ENCODE assay signal across 8 mouse cellular contexts in genomic region chr13:3636797-3637196, GRCm38 (mm10). TPM values are rescaled to one million over a fixed set of nuclear protein-coding genes. Genes with fewer than 3 reads are reported as not detected.
A peak's percentile ranks its signal among the peaks of the same experiment; 100 is the strongest.
DNase-seq lines count a peak whose midpoint lies in the region; ATAC-seq and TF ChIP-seq lines count a peak whose summit lies in the region.

No protein-coding gene starts in this region.

- H3K9me3 ChIP-seq in hindbrain, postnatal 0 days (ENCODE audit: low read length), result no peaks in the 10 kb centered on the region
- H3K9me3 ChIP-seq in hindbrain, embryonic 14.5 days (ENCODE audit: control insufficient read depth, low read length), result no peaks in the 10 kb centered on the region
- H3K9me3 ChIP-seq in liver, embryonic 14.5 days (ENCODE audit: control insufficient read depth, low read length), result no peaks in the 10 kb centered on the region

- WGBS in hindbrain, postnatal 0 days, result 68% methylated on average over 11 of the region's 11 CpGs
- WGBS in hindbrain, embryonic 14.5 days, result 73% methylated on average over 11 of the region's 11 CpGs
- WGBS in liver, embryonic 14.5 days (ENCODE audit: insufficient replicate concordance), result 47% methylated on average over 11 of the region's 11 CpGs

- no peaks in the 10 kb centered on the region for H3K36me3 ChIP-seq in hindbrain, postnatal 0 days (ENCODE audit: insufficient read depth, low read length)
- H3K36me3 ChIP-seq in hindbrain, embryonic 14.5 days (replicated peaks; ENCODE audit: control insufficient read depth, insufficient read depth), result no peaks in the 10 kb centered on the region
- no peaks in the 10 kb centered on the region for H3K36me3 ChIP-seq in liver, embryonic 14.5 days (replicated peaks; ENCODE audit: control insufficient read depth, insufficient read depth, low read depth)

- H3K27ac ChIP-seq in hindbrain, postnatal 0 days, result no peak overlapping the region
- H3K27ac ChIP-seq in hindbrain, embryonic 14.5 days, result no peak overlapping the region
- no peak overlapping the region for H3K27ac ChIP-seq in liver, embryonic 14.5 days

- no peak overlapping the region for H3K4me3 ChIP-seq in hindbrain, postnatal 0 days (ENCODE audit: low read length)
- H3K4me3 ChIP-seq in hindbrain, embryonic 14.5 days (replicated peaks; ENCODE audit: low read length), result no peak overlapping the region
- H3K4me3 ChIP-seq in liver, embryonic 14.5 days (ENCODE audit: insufficient read depth in 1 of 2, low read depth in 2 of 2, low read length in 2 of 2), result no peak overlapping the region

- ATAC-seq in hindbrain, postnatal 0 days, result no peak
- no peak for ATAC-seq in hindbrain, embryonic 14.5 days (ENCODE audit: low FRiP score)
- ATAC-seq in common myeloid progenitor, adult 5-6 weeks (replicated peaks; ENCODE audit: low read depth, poor library complexity, severe bottlenecking), result peak; percentile 55
- no peak for ATAC-seq in liver, embryonic 14.5 days (ENCODE audit: insufficient read depth)
- ATAC-seq in erythroblast, adult 5-6 weeks (replicated peaks; ENCODE audit: low FRiP score, poor library complexity, severe bottlenecking), result no peak

- H3K27me3 ChIP-seq in hindbrain, postnatal 0 days (ENCODE audit: insufficient read depth, low read length), result no peaks in the 10 kb centered on the region
- H3K27me3 ChIP-seq in hindbrain, embryonic 14.5 days (ENCODE audit: control insufficient read depth, insufficient read depth, low read length), result peaks cover 8% of the 10 kb centered on the region; the same call in 1 of the 2 replicates
- no peaks in the 10 kb centered on the region for H3K27me3 ChIP-seq in liver, embryonic 14.5 days (ENCODE audit: control insufficient read depth, insufficient read depth, low read length)

- TF ChIP-seq EP300 in liver, embryonic 14.5 days (IDR thresholded peaks at IDR 0.05; ENCODE audit: low read depth), result no peak

- H3K9ac ChIP-seq in hindbrain, postnatal 0 days (replicated peaks; ENCODE audit: low read length), result no peak overlapping the region
- H3K9ac ChIP-seq in hindbrain, embryonic 14.5 days, result no peak overlapping the region
- no peak overlapping the region for H3K9ac ChIP-seq in liver, embryonic 14.5 days (replicated peaks)

- H3K4me2 ChIP-seq in hindbrain, postnatal 0 days (ENCODE audit: low read depth, low read length), result 0 out of 2 replicates have a peak overlapping the region, but pooled peaks have one; percentile 10
- H3K4me2 ChIP-seq in hindbrain, embryonic 14.5 days (replicated peaks), result no peak overlapping the region
- H3K4me2 ChIP-seq in liver, embryonic 14.5 days (ENCODE audit: low read depth), result peak overlapping the region; percentile 33; the same call in 1 of the 2 replicates

- no peak for DNase-seq in hindbrain, postnatal 0 days (ENCODE audit: low spot score)
- DNase-seq in hindbrain, embryonic 14.5 days (ENCODE audit: low spot score), result no peak
- DNase-seq in liver, embryonic 14.5 days (ENCODE audit: low read depth in 3 of 3, low spot score in 3 of 3), result no peak
- DNase-seq in spleen, postnatal 36 days (ENCODE audit: low spot score in 2 of 2), result peak; percentile 44 to 45
- no peak for DNase-seq in layer of hippocampus, postnatal 36 days
- DNase-seq in c-Kit-positive CD71-positive TER-119-positive erythroid progenitor cells, embryonic 14.5 days (ENCODE audit: low spot score), result no peak

- no peak for TF ChIP-seq CTCF in hindbrain, postnatal 0 days (IDR thresholded peaks at IDR 0.05; ENCODE audit: low read depth)
- no peak for TF ChIP-seq CTCF in liver, embryonic 14.5 days (IDR thresholded peaks at IDR 0.05; ENCODE audit: low read depth)

- H3K4me1 ChIP-seq in hindbrain, postnatal 0 days (ENCODE audit: insufficient read depth, low read length), result no peaks in the 10 kb centered on the region
- no peaks in the 10 kb centered on the region for H3K4me1 ChIP-seq in hindbrain, embryonic 14.5 days (replicated peaks; ENCODE audit: control insufficient read depth, insufficient read depth, low read length)
- peaks cover 0 to 8% of the 10 kb centered on the region in 2 experiments; a peak in 2 of 4 replicates for H3K4me1 ChIP-seq in liver, embryonic 14.5 days (replicated peaks; ENCODE audit: control insufficient read depth in 2 of 2, insufficient read depth in 2 of 2, low read length in 1 of 2)

RNA-seq across cellular contexts. Expression of gene Asb13, which starts 3.0 kb away (rescaled TPM):
- 16.6 and 17.3 TPM in 2 replicates for total RNA-seq in hindbrain, postnatal 0 days (2014; rRNA removed)
- polyA plus RNA-seq in hindbrain, postnatal 0 days (2015; fragmentation: Nextera tagmentation; extraction: Ambion mirVana), result 14.1 and 16.5 TPM in 2 replicates
- polyA plus RNA-seq in hindbrain, embryonic 14.5 days (2014; fragmentation: Nextera tagmentation; extraction: Ambion mirVana), result 10.0 and 12.2 TPM in 2 replicates
- 4.8 and 6.0 TPM in 2 replicates for total RNA-seq in common myeloid progenitor, adult 5-6 weeks (2017)
- 2.3 TPM in 2 replicates for polyA plus RNA-seq in liver, embryonic 14.5 days (2012; rRNA removed)
- 1.6 and 1.7 TPM in 2 replicates for polyA plus RNA-seq in liver, embryonic 14.5 days (2014; fragmentation: Nextera tagmentation; extraction: Ambion mirVana)
- total RNA-seq in layer of hippocampus, postnatal 36 days (2021), result 10 to 100 TPM; 31.5 to 34.5 TPM
- total RNA-seq in erythroblast, adult 5-6 weeks (2015; ENCODE audit: low replicate concordance), result 0.42 and 2.5 TPM in 2 replicates
- total RNA-seq in erythroblast, adult 5-6 weeks (2017; ENCODE audit: low replicate concordance), result 2.6 TPM in 1 of 2 replicates, not detected in the other

RNA-seq across cellular contexts. Expression of gene Fam208b, which starts 25.9 kb away (rescaled TPM):
- 25.4 and 36.7 TPM in 2 replicates for total RNA-seq in hindbrain, postnatal 0 days (2014; rRNA removed)
- polyA plus RNA-seq in hindbrain, postnatal 0 days (2015; fragmentation: Nextera tagmentation; extraction: Ambion mirVana), result 8.4 and 9.9 TPM in 2 replicates
- 17.2 and 22.0 TPM in 2 replicates for polyA plus RNA-seq in hindbrain, embryonic 14.5 days (2014; fragmentation: Nextera tagmentation; extraction: Ambion mirVana)
- total RNA-seq in common myeloid progenitor, adult 5-6 weeks (2017), result 46.4 and 46.9 TPM in 2 replicates
- 2.5 and 4.2 TPM in 2 replicates for polyA plus RNA-seq in liver, embryonic 14.5 days (2012; rRNA removed)
- 3.5 and 5.2 TPM in 2 replicates for polyA plus RNA-seq in liver, embryonic 14.5 days (2014; fragmentation: Nextera tagmentation; extraction: Ambion mirVana)
- total RNA-seq in layer of hippocampus, postnatal 36 days (2021), result 10 to 100 TPM; 23.0 to 29.5 TPM
- total RNA-seq in erythroblast, adult 5-6 weeks (2015; ENCODE audit: low replicate concordance), result 12.7 and 34.0 TPM in 2 replicates
- total RNA-seq in erythroblast, adult 5-6 weeks (2017; ENCODE audit: low replicate concordance), result 9.8 and 13.7 TPM in 2 replicates

Comparison
In these comparisons a context has a peak if more than half of its experiments do, and no peak if none do; other contexts are left out.
1. DNase-seq: peak in spleen, postnatal 36 days (2 of 2); none in hindbrain, postnatal 0 days (single experiment), hindbrain, embryonic 14.5 days (single experiment), liver, embryonic 14.5 days (0 of 3), layer of hippocampus, postnatal 36 days (0 of 2) and c-Kit-positive CD71-positive TER-119-positive erythroid progenitor cells, embryonic 14.5 days (single experiment).